Mouse (Mus musculus): ENCODE results near the gene Cdkn2a.

Gene Cdkn2a

DNA sequence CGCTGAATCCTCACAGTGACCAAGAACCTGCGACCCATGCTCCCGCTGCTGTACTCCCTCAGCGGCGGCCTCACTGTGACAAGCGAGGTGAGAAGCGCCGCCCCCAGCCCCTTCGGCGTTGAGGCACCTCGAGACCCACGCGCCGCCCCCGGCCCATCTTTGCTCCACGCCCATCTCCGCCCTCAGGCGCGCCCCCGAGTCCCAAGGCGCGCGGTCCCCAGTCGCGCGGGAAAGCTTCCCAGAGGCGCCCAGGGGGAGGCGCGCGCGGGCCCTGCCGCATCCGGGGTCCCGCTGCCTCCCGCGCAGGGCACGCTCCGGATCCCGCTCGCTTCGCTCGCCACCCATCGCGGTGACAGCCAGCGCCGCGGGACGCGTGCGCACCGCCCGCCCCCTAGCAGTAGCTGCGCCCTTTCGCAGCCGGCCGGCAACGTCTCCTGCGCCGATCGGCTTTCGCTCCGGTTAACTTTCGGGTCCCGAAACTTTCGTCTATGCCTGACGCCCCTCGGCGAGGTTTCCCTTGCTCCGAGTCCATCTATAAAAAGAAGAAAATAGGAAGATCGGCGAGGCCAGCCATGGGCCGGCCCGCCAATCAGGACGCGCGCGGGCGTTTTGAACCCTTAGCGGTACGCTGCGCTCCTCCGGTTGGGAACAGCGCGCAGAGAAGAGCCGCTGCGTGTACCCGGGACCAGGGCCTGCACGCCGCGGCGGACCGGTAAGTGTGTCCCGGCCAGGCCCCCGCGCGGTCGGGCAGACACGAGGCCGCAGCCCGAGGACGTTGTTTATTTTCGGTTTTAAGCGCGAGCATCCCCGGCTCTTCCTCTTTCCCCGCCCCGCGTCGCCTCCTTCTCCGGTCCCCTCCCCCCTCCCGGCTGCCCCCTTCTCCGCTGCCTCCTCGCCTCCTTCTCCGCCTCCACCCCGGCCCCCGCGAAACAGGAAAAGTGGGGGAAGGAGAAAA lies at the start of gene Cdkn2a:
TSS of gene Cdkn2a (minus strand) at position 168 of the 955 bp plus-strand sequence.
- ChIA-PET POLR2A (interaction anchor here (0.7 to 3.9 kb wide), 25 partner anchors 9 to 158 kb away, joined by 3 to 33 read pairs (median 6); partner anchors contain the start of genes Cdkn2b (in 4 of the 4) and Mtap (in 1 of the 4)), CTCF (interaction anchor here (0.6 to 2.9 kb wide), 12 partner anchors 8 to 166 kb away, joined by 3 to 14 read pairs (median 4); partner anchors contain the start of gene Cdkn2b (in 3 of the 4))

DNA sequence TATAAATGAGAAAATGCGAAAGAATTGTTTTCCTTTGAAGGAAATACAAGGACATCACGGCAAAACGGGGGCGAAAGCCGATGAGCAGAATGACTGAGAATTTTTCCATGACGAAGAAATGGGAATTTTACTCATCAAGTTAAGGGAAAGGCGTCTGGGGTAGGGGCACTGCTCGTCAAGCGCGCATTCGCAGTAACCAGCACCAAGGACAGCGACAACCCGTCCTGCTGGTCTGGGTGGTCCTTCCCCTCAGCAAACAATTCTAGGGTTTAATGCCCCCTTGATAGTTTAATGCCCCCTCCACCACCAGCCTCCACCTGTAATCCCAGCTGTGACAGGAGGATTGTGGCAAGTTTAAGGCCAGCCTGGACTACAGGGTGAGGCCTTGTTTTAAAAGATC lies 19.0 kb upstream of the Cdkn2a start:
- ChIA-PET POLR2A (interaction anchor here in 1 of 4 experiments (0.7 kb wide), 2 partner anchors 38 to 379 kb away, joined by 3 to 5 read pairs; no protein-coding TSS in a partner anchor), CTCF (interaction anchor here in 1 of 4 experiments (0.6 kb wide), 1 partner anchor 79 kb away, joined by 3 read pairs; no protein-coding TSS in a partner anchor)

DNA sequence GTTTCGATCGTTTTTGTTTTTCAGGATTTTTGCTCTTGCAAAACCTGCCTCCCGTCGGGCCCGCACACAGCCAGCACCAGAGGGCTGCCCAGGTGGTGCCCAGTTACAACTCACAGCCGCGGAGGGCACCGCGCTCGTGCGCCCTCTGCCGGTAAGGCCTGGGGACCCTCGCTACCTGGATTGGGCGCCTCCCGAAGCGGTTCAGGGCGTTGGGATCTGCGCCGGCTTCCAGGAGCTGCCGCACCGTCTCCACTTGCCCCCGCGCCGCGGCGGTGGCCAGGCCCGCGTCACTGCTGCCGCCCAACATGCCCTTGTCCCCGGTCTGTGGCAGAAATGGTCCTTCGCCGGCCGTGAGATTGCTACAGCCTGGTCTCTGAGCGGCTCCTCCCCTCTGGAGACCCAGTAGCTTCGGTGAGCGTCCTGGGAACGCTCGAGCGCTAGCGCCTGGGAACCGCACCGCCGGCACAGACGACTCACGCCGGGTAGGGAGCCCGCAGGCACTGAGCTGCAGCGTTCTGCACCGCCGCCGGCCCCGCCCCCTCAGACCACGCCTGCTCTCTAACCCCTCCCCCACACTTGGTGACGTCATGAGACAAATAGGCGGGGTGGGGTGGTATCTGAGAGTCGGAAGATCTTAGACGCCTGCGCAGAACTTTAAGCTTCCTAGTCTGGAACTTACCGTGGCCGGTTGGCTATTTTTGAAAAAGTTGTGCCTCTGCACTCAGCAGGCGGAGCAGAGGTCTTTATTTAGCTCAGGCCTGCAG lies 16.2 kb upstream of the Cdkn2a start, which contains the start of gene Cdkn2b:
TSS of gene Cdkn2b (minus strand) at position 549 of the 764 bp plus-strand sequence.
- POLR2A ChIA-PET, result interaction anchor here (0.6 to 1.9 kb wide), 29 partner anchors 9 to 168 kb away, joined by 3 to 33 read pairs (median 4); partner anchors contain the start of gene Cdkn2a (in 3 of the 4)
- CTCF ChIA-PET, result interaction anchor here (0.5 to 3.1 kb wide), 32 partner anchors 11 to 997 kb away, joined by 3 to 15 read pairs (median 3); partner anchors contain the start of genes Cdkn2a (in 3 of the 4) and Mtap (in 1 of the 4)

DNA sequence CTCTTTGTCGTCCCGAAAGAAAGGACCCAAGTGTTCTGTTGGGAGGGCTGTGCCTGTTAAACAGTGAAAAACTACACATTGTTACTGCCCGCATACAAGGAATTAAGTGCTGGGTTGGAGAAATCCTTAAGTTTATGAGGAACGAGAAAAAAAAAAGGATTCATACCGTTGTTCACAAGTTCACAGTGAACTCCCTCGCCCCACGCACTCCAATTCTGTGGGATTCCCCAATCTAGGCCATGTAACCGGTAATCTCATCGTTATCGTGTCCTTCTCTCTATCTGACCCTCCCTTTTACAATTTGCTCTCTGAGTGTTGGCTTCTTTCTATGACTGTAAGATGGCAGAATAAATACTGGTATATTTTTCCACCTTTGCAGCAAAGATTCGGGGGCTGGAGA lies 15.5 kb upstream of the Cdkn2a start:
- ChIA-PET CTCF (interaction anchor here (0.5 to 3.1 kb wide), 14 partner anchors 10 to 996 kb away, joined by 3 to 15 read pairs (median 3); partner anchors contain the start of gene Cdkn2a (in 2 of the 4)), POLR2A (interaction anchor here in 3 of 4 experiments (1.3 to 1.9 kb wide), 8 partner anchors 12 to 131 kb away, joined by 3 to 33 read pairs (median 6); partner anchors contain the start of gene Cdkn2a (in 2 of the 3))

DNA sequence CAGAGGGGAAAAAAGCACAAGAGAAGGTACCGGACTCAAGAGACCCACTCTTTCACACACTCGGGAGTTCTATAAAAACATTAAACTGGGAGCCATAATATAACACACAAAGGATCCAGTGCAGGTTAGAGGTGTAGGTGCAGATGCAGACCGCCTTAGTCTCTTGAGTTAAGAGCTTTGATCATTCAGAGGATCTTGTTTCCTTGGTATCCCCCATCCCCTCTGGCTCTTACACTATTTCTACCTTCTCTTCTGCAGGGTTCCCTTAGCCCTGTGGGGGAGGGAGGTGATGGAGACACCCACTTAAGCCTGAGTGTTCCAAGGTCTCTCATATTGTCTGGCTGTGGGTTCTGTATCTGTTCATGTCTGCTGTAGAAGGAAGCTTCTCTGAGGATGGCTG lies 13.5 kb upstream of the Cdkn2a start:
- ChIA-PET POLR2A (interaction anchor here in 3 of 4 experiments (0.6 to 4.1 kb wide), 5 partner anchors 8 to 585 kb away, joined by 4 to 33 read pairs (median 5); partner anchors contain the start of gene Cdkn2a (in 2 of the 3)), CTCF (interaction anchor here in 1 of 4 experiments (2.4 kb wide), 1 partner anchor 13 kb away, joined by 7 read pairs; the partner anchor contains the start of gene Cdkn2a)

DNA sequence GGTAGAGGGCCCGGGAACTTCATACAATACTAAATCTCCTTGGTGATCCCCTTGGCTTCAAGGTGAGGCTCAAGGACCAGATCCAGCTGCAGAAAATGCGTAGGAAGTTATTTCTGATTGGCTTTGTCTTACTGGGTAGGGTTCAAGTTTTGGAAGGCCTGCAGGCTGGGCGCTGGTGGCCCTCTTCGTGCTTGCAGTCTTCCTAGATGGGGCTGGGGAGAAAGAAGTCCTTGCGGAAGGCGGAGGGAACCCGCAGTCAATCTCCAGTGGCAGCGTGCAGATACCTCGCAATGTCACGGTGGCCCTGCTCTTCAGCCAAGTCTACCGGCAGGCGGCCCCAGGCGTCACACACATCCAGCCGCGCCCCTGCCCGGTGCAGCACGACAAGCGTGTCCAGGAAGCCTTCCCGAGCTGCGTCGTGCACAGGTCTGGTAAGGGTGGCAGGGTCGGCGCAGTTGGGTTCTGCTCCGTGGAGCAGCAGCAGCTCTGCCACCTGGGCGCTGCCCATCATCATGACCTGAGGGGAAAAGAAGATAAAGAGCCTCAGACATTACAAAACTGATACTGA lies 12.4 kb upstream of the Cdkn2a start:
- ChIA-PET POLR2A (interaction anchor here (0.6 to 4.1 kb wide), 11 partner anchors 8 to 171 kb away, joined by 3 to 33 read pairs (median 4); partner anchors contain the start of gene Cdkn2a (in 3 of the 4)), CTCF (interaction anchor here in 3 of 4 experiments (0.6 to 2.4 kb wide), 4 partner anchors 12 to 550 kb away, joined by 3 to 7 read pairs (median 4); partner anchors contain the start of gene Cdkn2a (in 1 of the 3))

DNA sequence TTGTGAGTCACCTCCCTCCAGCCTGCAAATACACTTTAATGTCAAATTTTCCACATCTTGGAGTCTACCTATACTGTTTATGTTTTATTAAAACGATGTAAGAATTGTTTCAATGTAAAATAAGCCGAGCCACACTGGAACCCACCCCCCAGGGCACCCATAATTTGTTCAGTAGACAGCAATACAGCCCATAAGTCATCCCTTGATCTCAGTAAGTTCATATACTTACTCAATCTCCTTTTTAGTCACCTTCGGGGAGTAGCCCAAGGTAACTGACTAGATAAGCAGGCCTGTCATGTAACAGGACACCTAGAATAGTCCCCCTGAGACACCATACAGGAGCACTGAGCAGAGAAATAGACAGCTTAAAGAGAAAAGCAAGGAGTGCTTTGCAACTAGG lies 11.2 kb upstream of the Cdkn2a start:
- POLR2A ChIA-PET, result interaction anchor here in 2 of 4 experiments (0.9 to 4.1 kb wide), 4 partner anchors 10 to 45 kb away, joined by 3 to 23 read pairs (median 6); partner anchors contain the start of gene Cdkn2a (in 1 of the 2)
- CTCF ChIA-PET, result interaction anchor here in 2 of 4 experiments (0.6 to 1.2 kb wide), 2 partner anchors 161 to 179 kb away, joined by 3 to 6 read pairs; no protein-coding TSS in a partner anchor

DNA sequence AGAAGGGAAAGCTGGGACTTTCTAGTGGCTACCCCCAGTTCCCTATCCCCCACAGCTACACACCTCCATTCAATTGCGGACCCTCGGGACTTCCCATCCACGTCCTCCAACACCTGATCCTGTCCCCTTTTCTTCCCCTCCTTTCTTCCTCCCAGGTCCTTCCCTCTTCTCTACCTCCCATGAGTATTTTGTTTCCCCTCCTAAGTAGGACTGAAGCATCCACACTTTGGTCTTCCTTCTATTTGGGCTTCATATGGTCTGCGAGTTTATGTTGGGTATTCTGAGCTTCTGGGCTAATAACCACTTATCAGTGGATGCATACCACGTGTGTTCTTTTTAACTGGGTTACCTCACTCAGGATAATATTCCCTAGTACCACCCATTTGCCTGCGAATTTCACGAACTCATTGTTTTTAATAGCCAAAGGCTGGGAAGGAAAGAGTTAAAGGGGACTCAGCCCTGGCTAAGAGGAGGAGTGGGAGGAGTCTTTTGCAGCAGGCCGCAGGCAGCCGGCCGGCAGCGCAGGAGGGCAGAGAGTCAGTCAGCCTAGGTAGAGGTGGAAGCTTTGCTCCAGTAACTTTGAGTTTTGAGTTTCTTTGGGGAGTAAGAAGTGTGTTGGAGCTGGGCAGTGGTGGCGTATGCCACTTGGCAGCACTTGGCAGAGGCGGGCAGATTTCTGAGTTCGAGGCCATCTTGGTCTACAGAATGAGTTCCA lies 9.0 kb upstream of the Cdkn2a start:
- ChIA-PET POLR2A (interaction anchor here in 3 of 4 experiments (0.7 to 2.4 kb wide), 6 partner anchors 8 to 366 kb away, joined by 3 to 15 read pairs (median 4); partner anchors contain the start of gene Cdkn2a (in 1 of the 3)), CTCF (interaction anchor here in 1 of 4 experiments (0.8 kb wide), 1 partner anchor 9 kb away, joined by 3 read pairs; the partner anchor contains the start of gene Cdkn2a)

DNA sequence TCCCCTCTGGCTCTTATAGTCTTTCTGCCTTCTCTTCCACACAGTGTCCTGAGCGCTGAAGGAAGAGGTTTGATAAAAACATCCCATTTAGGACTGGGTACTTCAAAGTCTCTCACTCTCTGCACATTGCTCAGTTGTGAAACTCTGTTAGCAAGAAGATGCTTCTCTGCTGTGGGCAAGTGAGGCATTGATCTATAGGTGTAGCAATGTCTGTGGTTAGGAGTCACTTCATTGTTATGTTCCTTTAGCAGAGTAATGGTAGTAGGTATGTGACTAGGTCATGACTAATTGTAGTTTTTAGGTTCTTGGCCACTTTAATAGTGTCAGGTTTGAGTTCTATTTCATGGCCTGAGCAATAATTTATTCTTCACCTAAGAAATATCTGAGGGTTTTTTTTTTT lies 7.7 kb upstream of the Cdkn2a start:
- POLR2A ChIA-PET, result interaction anchor here in 1 of 4 experiments (0.7 kb wide), 1 partner anchor 11 kb away, joined by 3 read pairs; no protein-coding TSS in a partner anchor

DNA sequence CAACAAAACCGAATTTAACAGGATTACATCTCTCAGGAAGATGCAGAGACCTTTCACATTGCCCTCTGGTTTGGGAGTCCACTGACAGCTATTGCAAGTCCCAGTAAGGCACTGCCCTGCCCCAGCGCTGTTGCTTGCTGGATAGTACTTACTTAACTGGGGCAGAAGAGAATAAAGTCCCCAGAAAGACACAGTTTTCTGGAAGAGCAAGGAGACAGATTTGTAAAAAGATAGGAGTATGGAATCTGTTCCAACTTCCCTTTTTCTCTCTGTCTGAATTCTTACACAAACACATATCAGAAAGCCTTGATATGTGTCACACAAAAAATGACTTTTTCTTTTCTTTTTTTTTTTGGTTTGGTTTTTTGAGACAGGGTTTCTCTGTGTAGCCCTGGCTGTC lies 5.3 kb upstream of the Cdkn2a start:
- ChIA-PET CTCF (interaction anchor here in 1 of 4 experiments (1.2 kb wide), 1 partner anchor 11 kb away, joined by 4 read pairs; the partner anchor contains the start of gene Cdkn2b), POLR2A (interaction anchor here in 1 of 4 experiments (1.6 to 2.5 kb wide), 2 partner anchors 9 to 25 kb away, joined by 4 to 5 read pairs; no protein-coding TSS in a partner anchor)

More for the DNA sequence above, 7.7 kb upstream of the Cdkn2a start:
- CTCF ChIA-PET, result no interaction called here

DNA sequence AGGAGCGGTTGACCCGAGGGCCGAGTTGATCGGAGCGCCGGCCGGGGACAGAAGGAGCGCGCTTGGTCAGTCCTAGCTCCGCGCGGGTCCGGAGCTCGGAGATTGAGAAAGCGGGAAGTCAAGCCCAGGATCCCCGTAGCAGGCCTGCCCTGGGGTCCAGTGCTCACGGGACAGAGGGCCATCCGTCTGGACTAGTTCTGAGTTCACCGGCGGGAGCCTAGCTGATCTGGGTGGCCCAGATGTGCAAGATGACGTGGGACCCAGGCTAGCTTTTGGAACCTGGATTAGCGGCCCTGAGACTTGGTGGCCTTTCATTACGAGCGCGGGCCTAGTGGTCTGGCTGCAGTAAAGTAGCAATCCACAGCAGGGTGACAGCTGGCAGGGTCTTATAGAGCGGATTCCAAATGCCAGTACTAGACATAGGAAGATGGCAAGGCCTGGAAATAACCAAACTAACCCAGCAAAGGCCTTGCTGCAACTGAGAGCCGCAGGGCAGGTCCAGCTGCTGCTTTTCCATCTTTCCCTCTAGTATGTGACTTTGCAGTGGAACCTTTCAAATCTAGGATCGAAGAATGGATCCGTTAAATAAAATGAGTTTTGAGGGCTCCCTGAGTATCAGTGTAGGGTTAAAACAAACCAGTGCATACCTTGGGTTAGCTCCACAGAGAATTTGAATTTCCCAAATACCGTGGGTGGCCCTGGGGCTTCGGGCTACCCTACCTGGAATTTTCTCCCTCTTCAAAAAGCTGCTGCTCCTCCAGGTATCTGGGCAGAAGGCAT lies 1.2 kb upstream of the Cdkn2a start:
- POLR2A ChIA-PET, result interaction anchor here (0.6 to 3.9 kb wide), 27 partner anchors 8 to 1547 kb away, joined by 3 to 33 read pairs (median 5); partner anchors contain the start of genes Cdkn2b (in 4 of the 4) and Mtap (in 1 of the 4)
- CTCF ChIA-PET, result interaction anchor here in 2 of 4 experiments (0.8 to 2.9 kb wide), 6 partner anchors 12 to 149 kb away, joined by 3 to 14 read pairs (median 5); partner anchors contain the start of gene Cdkn2b (in 2 of the 2)

DNA sequence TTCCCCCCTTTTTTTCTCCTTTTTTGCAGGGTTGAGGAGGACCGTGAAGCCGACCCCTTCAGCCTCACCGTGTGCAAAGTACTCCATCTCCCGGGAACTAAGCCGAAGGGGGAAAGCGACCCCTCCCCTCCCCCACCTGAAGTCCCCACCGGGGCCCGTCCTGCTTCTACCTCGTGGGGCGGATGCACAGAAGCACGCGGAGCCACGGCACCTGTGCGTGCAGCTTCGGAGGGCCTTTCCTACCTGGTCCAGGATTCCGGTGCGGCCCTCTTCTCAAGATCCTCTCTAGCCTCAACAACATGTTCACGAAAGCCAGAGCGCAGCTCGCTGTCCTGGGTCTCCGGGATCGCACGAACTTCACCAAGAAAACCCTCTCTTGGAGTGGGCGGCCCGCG lies 365 bp downstream of the Cdkn2a start:
- CTCF ChIA-PET, result interaction anchor here in 3 of 4 experiments (1.0 to 2.9 kb wide), 8 partner anchors 9 to 165 kb away, joined by 3 to 14 read pairs (median 4); partner anchors contain the start of gene Cdkn2b (in 2 of the 3)
- POLR2A ChIA-PET, result interaction anchor here in 3 of 4 experiments (0.7 to 3.9 kb wide), 16 partner anchors 9 to 157 kb away, joined by 3 to 33 read pairs (median 10); partner anchors contain the start of genes Cdkn2b (in 3 of the 3) and Mtap (in 1 of the 3)

DNA sequence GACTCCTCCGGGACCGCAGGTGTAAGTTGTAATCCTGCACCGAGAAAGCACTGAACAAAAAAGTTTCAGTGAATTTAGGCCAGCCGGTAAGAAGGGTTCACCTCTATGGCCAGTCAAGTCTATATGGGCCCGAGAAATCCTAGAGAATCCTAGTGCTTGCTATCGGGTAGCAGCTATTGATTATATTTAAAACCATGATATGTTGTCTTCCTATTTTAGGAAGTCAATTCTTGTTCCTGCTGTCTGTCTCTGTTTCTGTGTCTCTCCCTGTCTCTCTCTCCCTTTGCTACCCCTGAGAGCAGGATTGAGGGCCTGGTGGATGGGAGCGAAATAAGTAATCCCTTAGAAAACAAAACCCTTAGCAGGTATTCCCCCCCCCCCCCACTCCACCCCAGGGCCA lies 937 bp downstream of the Cdkn2a start:
- ChIA-PET POLR2A (interaction anchor here in 3 of 4 experiments (0.7 to 3.9 kb wide), 12 partner anchors 10 to 573 kb away, joined by 3 to 33 read pairs (median 9); no protein-coding TSS in a partner anchor), CTCF (interaction anchor here in 1 of 4 experiments (1.1 to 2.9 kb wide), 2 partner anchors 17 to 150 kb away, joined by 3 to 14 read pairs; partner anchors contain the start of gene Cdkn2b)

DNA sequence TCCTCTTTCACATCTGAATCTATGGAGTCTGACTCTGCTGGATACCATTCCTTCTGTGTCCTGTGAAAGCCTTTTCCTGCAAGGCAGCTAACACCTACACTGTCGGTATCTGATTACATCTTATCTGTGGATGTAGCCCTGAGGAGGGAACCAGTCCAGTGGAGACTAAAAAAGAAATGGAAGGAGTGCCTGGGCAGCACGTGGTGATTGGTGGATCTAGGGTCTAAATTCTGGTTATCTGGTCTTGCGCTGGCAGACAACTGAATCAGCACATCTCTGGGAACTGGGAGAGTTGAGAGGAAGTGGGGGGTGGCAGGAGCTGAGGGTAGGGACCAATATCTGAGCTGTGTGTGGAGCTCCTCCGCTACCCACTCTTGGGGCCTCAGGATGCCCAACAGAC lies 5.4 kb downstream of the Cdkn2a start:
- POLR2A ChIA-PET, result interaction anchor here in 1 of 4 experiments (1.0 to 1.2 kb wide), 2 partner anchors 13 to 14 kb away, joined by 3 read pairs; no protein-coding TSS in a partner anchor
- CTCF ChIA-PET, result interaction anchor here in 1 of 4 experiments (1.1 kb wide), 1 partner anchor 56 kb away, joined by 3 read pairs; no protein-coding TSS in a partner anchor

DNA sequence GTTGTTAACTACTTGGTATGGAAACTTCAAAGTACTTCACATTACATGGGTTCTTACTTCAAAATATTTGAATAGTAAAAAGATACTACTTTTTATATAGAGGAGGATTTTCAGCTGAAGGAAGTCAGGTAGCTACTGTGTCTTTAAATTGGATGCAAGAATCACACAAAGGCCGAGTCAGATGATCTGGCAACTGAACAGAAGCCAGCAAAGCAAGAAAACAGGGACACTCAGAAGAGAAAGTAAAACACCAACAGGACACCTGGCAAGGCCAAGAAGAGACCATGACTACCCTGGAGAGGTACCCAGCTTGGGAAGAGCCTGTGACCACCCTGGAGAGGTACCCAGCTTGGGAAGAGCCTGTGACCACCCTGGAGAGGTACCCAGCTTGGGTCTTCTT lies 7.9 kb downstream of the Cdkn2a start:
- ChIA-PET CTCF (no interaction called here), POLR2A (interaction anchor here in 2 of 4 experiments (0.9 to 1.5 kb wide), 4 partner anchors 10 to 147 kb away, joined by 3 read pairs; no protein-coding TSS in a partner anchor)

All from embryonic stem cell, embryonic (primary cell).